Mouse (Mus musculus): ENCODE measurements around the gene Sptan1. TPM values are rescaled to one million over a fixed set of nuclear protein-coding genes. Genes with fewer than 3 reads are reported as not detected.
A peak's percentile ranks its signal among the peaks of the same experiment; 100 is the strongest.

Gene Sptan1
- total RNA-seq, 2 experiments from 2014 or later: 879 to 882 TPM

- Histone ChIP-seq H3K27ac (peak overlapping the region; percentile 100), H3K4me3 (peak overlapping the region; percentile 97)
- 0 out of 2 replicates have a peak, but pooled peaks have one; percentile 16 for TF ChIP-seq CTCF (conservative IDR thresholded peaks at IDR 0.05)
- DNase-seq (ENCODE audit: low spot score in 2 of 2): peak; percentile 51 to 73
These were observed 758 bp upstream of the Sptan1 start for GRCm38 (mm10) chr2:29964354-29965249.

GRCm38 (mm10) chr2:29965906-29966305 is 546 bp downstream of the Sptan1 start:
- Histone ChIP-seq H3K27ac (peak overlapping the region; percentile 100), H3K4me3 (peak overlapping the region; percentile 97)
- peak; percentile 31 to 58 for DNase-seq (ENCODE audit: low spot score in 2 of 2)
- TF ChIP-seq CTCF (conservative IDR thresholded peaks at IDR 0.05): peak; percentile 40

GRCm38 (mm10) chr2:29966826-29967225 is 1.5 kb downstream of the Sptan1 start:
- Histone ChIP-seq H3K4me3 (peak overlapping the region; percentile 97), H3K27ac (peak overlapping the region; percentile 100)
- no peak for TF ChIP-seq CTCF (conservative IDR thresholded peaks at IDR 0.05)
- DNase-seq (ENCODE audit: low spot score in 2 of 2): peak in 1 of 2 experiments; percentile 47

GRCm38 (mm10) chr2:29967768-29968167 is 2.4 kb downstream of the Sptan1 start:
- Histone ChIP-seq H3K27ac (peak overlapping the region; percentile 100), H3K4me3 (peak overlapping the region; percentile 97)
- TF ChIP-seq CTCF (conservative IDR thresholded peaks at IDR 0.05): no peak
- DNase-seq (ENCODE audit: low spot score in 2 of 2): no peak

GRCm38 (mm10) chr2:29968638-29969037 is 3.3 kb downstream of the Sptan1 start:
- TF ChIP-seq CTCF (conservative IDR thresholded peaks at IDR 0.05): no peak
- DNase-seq (ENCODE audit: low spot score in 2 of 2): no peak
- Histone ChIP-seq H3K27ac (0 out of 2 replicates have a peak overlapping the region, but pooled peaks have one; percentile 100), H3K4me3 (peak overlapping the region; percentile 97)

- H3K27ac ChIP-seq: peak overlapping the region; percentile 28; the same call in 1 of the 2 replicates
- peak in 1 of 2 experiments; percentile 47 for DNase-seq (ENCODE audit: low spot score in 2 of 2)
- H3K4me3 ChIP-seq: peak overlapping the region; percentile 97
- TF ChIP-seq CTCF (conservative IDR thresholded peaks at IDR 0.05): no peak
These were observed 6.7 kb downstream of the Sptan1 start for GRCm38 (mm10) chr2:29971838-29972635.

- no peak overlapping the region for H3K4me3 ChIP-seq
- no peak for TF ChIP-seq CTCF (conservative IDR thresholded peaks at IDR 0.05)
- peak overlapping the region; percentile 39; the same call in 1 of the 2 replicates for H3K27ac ChIP-seq
- DNase-seq (ENCODE audit: low spot score in 2 of 2): no peak
These were observed 8.2 kb downstream of the Sptan1 start for GRCm38 (mm10) chr2:29973525-29973924.

- no peak overlapping the region for H3K4me3 ChIP-seq
- no peak overlapping the region for H3K27ac ChIP-seq
- TF ChIP-seq CTCF (conservative IDR thresholded peaks at IDR 0.05): peak; percentile 92
- DNase-seq (ENCODE audit: low spot score in 2 of 2): peak in 1 of 2 experiments; percentile 52
These were observed 11.9 kb downstream of the Sptan1 start for GRCm38 (mm10) chr2:29977307-29977706.

GRCm38 (mm10) chr2:29980661-29981060 is 15.3 kb downstream of the Sptan1 start:
- DNase-seq (ENCODE audit: low spot score in 2 of 2): no peak
- TF ChIP-seq CTCF (conservative IDR thresholded peaks at IDR 0.05): no peak
- Histone ChIP-seq H3K27ac (no peak overlapping the region), H3K4me3 (no peak overlapping the region)

- TF ChIP-seq CTCF (conservative IDR thresholded peaks at IDR 0.05): no peak
- Histone ChIP-seq H3K4me3 (no peak overlapping the region), H3K27ac (no peak overlapping the region)
- no peak for DNase-seq (ENCODE audit: low spot score in 2 of 2)
These were observed 26.6 kb downstream of the Sptan1 start for GRCm38 (mm10) chr2:29991962-29992361.

GRCm38 (mm10) chr2:30009101-30009500 is 43.7 kb downstream of the Sptan1 start:
- no peak overlapping the region for H3K4me3 ChIP-seq
- no peak for DNase-seq (ENCODE audit: low spot score in 2 of 2)
- H3K27ac ChIP-seq: no peak overlapping the region
- TF ChIP-seq CTCF (conservative IDR thresholded peaks at IDR 0.05): 0 out of 2 replicates have a peak, but pooled peaks have one; percentile 10

- no peak for TF ChIP-seq CTCF (conservative IDR thresholded peaks at IDR 0.05)
- H3K4me3 ChIP-seq: no peak overlapping the region
- DNase-seq (ENCODE audit: low spot score in 2 of 2): no peak
- peak overlapping the region; percentile 68; the same call in 1 of the 2 replicates for H3K27ac ChIP-seq
These were observed 45.5 kb downstream of the Sptan1 start for GRCm38 (mm10) chr2:30010840-30011281.

Measured in layer of hippocampus, adult 2 months (tissue).